Mouse (Mus musculus): ENCODE data around the gene Cetn3.

Gene Cetn3

DNA sequence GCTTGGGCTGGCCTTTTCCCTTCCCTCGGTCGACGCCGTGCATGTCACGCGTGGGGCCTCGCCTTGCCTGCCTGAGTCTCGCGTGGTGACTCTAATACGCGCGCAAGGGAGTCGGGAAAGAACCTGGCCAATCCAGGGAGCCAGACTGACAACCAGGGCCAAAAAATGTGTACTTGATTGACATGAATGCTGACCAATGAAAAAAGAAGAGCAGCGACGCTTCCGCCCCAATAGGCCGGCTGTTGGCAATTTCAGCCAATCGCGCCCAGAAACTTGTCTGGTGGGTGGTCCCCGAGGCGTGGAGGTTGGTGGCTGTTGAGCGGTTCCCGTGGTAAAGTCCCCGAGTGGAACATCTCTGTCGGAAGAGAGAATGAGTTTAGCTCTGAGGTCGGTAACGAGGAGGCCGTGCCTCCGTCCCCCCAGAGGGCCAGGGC, at the start of gene Cetn3:
Gene Cetn3, plus strand, starts transcription at position 107 of the 434 bp plus-strand sequence.
- peak; percentile 89 to 92 for DNase-seq (ENCODE audit: low spot score in 2 of 2)

DNA sequence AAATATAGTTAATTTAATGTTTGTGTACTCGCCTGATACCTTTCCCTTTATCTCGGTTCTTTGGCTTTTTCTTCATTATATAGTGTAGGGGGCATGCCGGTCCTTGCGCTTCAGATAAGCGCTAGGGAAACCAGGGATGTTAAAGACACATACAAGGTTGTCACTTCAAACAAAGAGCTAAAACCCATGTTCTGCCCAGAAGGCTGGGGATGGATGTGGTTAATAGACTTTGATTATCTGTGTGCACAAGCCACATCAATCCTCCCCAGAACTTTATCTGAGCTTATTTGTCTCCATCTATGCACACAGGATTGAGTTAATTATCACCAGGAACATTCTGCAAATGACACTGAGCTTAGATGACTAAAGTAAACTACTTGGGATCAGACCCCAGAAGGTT, 46.3 kb upstream of the Cetn3 start:
- no peak for DNase-seq (ENCODE audit: low spot score in 2 of 2)

DNA sequence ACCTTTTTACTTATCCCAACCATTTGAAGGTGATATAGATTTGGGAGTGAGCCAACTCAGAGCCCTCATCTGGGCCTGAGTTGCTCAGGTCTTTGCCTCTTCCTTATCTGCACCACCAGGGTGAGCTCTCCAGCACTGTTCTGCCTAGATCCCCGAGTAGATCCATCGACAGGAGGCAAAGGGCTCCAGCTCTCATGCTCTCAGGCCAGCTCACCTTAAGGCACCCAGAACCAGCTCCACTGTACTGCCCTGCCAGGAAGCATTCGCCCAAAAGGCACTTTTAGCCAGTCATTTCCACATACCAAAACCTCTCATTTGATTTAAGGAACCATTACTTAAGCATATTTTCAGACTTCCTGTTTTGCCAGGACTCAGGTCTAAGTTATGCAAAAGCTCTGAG, 42.0 kb upstream of the Cetn3 start:
- DNase-seq (ENCODE audit: low spot score in 2 of 2) = no peak

DNA sequence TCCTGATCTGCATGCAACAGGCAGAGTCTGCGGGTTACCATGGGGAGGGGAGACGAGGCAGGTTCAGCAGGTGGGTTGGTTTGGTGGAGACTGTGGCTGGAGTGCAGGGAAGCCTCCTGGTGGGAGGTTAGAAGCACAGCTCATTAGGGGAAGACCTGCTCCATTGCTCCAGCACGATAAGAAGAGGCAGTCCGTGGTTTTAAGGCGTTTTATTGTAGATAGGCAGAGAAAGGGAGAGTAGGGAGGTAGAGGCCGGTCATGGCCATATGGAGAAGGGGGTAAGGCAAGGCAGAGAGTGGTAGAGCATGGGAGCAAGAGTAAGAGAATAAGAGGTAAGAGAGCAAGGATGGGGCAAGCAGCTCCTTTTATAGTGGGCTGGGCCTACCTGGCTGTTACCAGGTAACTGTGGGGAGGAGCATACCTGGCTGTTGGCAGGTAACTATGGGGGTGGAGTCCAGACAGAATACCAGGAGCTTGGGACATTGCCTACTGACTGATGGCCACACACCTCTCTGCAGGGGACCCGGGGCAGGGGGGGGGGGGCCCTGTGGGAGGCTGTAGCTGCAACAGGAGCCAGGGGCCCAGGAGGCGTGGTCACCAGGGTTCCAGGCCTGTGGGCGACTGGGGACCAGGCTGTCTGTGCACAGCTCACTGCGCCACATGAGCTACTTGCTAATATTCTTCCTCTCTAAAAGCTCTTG, 39.3 kb upstream of the Cetn3 start:
- no peak for DNase-seq (ENCODE audit: low spot score in 2 of 2)

DNA sequence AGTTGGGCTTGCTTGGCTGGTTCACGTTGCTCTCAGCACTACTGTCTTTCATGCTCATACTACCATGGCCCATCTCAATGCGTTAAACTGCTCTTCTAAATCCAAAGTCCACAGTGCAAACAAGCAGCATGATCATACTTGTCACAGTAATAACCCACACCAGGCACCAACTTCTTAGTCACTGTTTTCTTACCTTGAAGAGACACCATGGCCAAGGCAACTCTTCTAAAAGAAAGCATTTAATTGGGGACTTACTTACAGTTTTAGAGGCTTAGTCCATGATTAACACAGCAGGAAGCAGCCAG, 38.8 kb upstream of the Cetn3 start:
- DNase-seq (ENCODE audit: low spot score in 2 of 2) = no peak

DNA sequence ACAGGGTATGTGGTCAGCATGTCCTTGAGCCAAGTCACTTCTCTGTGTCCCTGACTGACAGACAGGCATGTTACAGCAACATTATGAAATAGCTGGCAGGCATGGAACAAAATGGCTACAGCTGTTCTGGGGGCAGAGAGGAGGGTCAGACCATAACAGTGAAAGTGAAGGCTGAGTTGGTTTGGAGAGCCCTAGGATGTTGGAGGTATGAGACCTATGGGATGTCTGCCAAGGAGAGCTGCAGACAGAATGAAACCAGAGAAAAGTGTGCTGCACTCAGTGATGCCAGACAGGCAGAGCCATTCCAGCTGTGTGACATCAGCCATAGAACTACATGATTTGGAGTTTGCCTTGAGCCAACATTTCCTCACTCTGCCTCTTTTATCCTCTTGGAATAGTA, 28.0 kb upstream of the Cetn3 start:
- DNase-seq (ENCODE audit: low spot score in 2 of 2) = no peak

DNA sequence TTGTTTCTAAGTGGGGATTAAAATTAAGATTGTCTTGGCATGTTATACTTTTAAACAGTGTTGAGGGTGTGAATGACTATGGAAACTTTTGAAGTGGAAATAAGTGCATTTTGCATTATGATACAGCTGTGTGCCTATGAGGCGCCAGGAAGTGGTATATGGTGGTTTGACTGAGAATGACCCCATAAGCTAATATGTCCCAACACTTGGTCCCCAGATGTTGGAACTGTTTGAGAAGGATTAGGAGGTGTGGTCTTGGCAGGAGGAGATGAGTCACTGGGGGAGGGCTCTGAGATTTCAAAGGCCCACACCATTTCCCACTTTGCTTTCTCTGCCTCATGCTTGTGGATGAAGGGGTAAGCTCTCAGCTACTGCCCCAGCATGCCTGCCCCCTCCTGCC, 27.6 kb upstream of the Cetn3 start:
- no peak for DNase-seq (ENCODE audit: low spot score in 2 of 2)

DNA sequence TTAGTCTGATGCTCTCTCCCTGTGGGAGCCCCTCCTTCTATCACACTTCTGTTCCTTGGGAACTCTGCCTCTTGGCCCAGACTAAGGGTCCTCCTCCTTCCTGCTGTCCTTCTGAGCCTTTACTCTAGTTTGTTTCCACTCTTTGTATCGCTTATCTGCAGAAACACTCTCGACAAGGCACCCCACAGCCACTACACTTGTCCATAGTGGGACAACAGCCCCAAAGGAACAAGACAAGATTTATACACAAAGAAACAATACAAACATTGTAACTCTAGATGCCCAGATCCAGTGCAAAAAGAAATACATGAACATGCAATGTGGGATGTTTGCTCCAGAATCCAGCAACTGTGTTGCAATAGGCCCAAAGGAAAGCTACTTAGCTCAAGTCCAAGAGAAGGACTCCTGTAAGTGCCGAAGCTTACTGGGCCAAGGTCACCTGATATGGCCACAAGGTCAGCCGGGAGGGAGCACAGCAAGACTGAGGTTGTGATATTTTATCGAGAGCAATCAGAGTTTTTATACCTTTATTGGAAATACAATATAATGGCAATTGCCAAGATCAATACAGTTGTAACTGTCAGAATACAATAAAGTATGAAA, 25.7 kb upstream of the Cetn3 start:
- no peak for DNase-seq (ENCODE audit: low spot score in 2 of 2)

DNA sequence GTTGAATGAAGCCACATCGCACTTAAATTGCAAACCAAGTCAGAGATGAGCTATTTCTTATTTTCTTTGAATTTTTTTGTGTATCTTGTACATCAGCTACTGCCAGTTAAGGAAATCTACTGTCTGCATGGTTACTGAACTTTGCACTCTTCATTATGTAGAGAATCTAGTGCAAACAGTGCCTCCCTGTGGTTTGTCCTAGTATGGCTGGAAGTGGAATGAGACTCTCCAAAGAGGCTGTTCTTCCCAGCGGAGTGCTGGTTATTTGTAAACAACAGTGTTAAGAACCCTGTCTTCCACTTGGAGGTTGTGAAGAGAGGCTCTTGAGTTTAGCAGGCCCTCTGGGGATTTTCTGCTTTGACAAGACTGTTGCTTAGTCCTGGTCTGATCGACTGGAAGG, 22.5 kb upstream of the Cetn3 start:
- peak in 1 of 2 experiments; percentile 29 for DNase-seq (ENCODE audit: low spot score in 2 of 2)

DNA sequence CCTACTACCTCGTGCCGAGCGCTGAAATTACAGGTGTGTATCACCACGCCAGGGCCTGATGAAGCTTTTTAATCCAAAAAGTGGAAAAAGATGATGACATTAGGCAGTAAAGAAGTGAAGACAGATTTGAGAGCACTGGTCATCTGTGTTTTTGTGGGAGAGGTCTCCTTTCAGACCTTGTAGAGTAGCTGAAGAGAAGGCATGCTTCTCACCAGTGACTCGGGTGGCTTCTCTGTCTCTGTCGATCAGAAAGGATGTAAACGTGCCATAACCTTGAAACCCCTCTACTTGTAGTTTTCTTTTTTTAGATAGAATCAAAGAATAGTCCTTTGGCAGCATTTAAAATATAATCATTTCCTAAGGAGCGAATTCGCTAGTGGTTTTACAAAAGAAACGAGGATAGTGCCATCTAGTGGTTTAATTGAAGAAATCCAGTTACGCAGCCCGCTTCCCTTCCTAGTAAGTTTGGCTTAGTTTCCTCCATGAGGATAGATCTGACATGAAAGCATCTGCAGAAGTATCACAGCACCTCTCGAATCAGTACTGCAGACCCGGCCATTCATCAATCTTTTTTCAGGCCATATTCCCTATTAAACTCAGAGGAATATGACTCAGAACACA, 21.2 kb upstream of the Cetn3 start:
- peak in 1 of 2 experiments; percentile 21 for DNase-seq (ENCODE audit: low spot score in 2 of 2)

DNA sequence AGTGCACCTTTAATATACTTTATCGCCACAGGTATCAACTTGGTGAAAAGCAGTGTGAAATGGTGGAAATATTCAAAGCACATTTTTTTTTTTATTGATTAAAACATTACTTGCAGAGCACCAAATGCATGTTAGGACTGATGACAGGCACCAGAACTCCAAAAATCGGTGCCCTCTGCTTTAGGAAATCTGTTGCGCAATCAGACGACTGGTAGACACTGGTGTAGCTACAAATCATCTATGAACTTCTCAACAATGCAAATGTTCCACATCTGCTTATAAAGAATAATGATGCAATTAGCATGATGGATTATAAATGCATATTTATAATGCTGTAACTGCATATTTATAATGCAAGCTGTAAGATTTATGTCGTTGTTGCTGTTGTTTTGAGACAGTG, 18.7 kb upstream of the Cetn3 start:
- DNase-seq (ENCODE audit: low spot score in 2 of 2) = no peak

DNA sequence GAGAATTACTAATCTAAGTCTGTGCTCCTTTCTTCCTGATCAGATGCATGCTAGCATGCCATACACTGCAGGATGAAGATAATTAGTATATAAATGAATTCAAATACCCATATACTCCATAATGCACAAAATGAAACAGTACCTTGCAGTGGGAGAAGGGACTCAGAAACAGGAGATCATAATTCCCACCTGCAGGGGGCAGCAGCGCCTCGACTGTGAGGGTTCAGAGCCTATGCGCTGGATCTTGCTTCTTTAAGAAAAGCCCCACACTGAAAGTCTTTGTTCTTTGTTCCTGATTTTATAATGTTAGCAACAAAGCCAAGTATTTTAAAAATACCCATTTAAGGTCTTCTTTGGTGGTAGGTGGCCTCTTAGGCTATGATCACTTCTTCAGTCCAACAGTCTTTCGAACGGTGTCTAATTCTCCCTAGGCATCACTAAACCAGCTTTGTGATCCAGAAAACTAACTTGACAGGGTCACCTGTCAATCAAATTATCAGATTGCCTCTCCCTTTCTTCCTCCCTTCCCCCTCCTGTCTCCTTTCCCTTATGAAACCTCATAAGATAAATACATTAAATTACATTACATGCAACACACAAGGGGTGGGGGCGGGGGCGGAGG, 15.7 kb upstream of the Cetn3 start:
- DNase-seq (ENCODE audit: low spot score in 2 of 2) = peak; percentile 38 to 75

DNA sequence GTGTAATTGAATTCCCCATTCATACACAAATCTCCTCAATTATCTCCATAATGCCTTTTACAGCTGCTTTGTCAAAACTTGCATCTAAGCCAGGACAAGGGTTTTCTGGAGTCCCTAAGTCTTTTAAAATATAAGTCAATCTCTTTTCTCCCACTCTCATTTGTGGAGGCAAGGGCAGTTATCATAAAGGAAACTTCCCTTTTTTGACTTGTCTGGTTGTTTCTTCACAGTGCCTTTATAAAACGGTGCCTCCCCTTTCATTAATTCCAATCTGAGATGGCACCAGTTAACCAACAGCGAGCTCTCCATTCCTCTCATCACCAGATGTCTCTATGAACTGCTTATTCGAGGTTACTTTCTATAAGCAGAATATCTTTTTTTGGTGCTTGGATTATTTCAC, 6.7 kb upstream of the Cetn3 start:
- no peak for DNase-seq (ENCODE audit: low spot score in 2 of 2)

DNA sequence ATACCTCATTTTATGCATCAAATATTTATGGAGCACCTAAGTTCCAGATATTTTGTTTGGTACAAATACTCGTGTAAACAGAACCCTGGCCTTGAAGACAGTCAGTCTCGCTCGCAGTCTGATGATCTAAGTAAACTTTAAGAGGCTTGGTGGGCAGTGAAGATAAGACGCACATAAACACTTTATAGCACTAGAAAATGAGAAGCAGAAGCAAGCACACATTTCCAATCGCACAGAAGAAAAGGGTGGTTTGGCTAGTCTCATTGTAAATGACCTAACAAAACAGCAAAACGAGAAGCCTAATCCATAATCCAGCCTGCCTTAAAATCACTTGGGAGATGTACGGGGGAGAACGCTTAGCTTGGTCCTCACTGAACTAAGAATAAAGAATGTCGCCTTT, 402 bp upstream of the Cetn3 start:
- no peak for DNase-seq (ENCODE audit: low spot score in 2 of 2)

DNA sequence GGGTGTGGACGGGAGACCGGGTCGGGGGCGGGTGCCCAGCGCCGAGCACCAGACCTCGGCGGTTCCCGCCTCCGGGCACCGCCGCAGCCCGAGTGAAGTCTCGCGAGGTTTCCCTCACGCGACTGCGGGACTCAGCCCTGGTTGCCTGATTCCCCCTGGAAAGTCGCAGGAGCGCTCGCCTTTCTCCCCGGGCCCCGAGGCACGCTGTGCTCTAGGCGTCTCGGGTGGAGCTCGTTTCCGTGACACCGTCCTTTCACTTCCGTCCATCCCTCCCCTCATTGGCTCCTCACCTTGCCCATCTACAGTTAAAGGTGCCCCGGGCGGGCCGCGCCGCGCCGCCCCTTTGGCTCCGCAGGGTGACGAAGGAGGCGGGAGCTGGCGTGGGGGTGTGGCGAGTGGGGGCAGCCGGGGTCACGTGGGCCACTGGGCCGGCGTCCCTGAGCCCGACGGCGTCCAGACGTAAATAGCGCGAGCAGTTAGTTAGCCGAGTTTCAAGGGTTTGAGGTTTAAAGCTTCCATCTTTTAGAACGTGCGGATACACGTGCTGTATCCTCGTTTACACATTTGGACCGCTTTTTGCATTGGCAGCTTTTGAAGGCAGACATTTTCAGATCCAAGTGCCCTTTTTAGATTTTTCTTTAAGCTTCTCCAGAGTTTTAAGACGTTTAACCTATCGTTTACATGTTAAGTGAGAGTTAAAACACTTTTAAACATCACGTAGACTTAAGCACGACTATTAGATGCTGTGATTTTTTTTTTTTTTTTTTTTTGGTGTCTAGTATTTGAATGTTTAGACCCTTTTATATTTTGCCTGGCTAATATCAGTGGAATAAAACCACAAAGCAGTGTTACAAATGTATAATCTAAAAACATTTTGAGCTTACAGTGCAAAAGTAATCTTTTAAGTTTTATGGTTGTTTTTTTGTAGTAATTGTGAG, 797 bp downstream of the Cetn3 start:
- DNase-seq (ENCODE audit: low spot score in 2 of 2) = peak; percentile 92 to 94

DNA sequence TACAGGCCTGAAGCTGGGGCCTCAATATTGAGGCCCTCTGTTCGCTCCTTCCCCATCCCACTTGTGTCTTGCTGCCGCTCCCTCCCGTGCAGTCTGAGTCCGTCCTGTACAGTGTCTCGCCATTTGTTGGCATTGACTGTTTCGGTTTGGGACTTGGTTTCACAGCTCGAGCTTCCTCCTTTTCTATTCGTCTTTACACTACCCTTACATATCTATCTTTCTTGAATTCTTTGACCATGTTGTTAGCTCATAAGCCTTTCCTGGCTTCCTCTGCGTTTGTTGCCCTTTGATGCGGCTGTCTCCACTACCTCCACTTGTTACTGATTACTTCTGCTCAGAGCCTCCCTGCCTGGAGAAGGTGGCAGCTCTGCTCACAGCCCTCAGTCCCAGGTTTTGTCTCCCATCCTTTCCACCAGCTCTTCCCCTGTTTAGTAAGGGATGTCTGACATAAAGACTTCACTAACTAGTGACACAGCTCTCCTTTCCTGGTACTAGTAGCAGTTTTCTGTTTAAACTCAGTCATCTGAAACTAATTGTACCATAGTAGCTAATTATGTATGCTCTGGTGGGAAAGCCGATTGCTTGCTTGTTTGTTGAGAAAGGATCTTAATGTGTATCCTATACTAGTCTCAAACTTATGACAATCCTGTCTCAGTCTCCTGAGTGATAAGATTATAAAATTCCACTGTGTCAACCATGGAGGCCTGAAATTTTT, 3.0 kb downstream of the Cetn3 start:
- DNase-seq (ENCODE audit: low spot score in 2 of 2) = no peak

DNA sequence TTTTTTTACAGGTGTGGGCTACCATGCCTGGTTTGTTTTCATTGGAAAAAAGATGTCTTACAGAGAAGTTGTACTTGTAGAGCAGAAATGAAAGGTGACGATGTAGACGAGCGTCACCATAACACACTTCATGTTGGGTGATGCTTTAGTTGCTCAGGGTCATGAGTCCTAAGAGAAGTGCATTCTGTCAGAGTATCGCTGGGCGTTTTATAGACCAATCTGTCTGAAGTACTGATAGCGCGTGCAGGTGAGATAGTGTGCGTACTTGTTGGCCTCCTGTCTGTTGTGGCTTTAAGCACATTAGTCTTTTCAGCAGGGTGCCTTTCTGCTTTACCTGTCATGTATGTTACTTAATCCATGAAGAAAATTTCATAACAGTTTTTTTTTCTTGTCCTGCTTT, 7.3 kb downstream of the Cetn3 start:
- no peak for DNase-seq (ENCODE audit: low spot score in 2 of 2)

DNA sequence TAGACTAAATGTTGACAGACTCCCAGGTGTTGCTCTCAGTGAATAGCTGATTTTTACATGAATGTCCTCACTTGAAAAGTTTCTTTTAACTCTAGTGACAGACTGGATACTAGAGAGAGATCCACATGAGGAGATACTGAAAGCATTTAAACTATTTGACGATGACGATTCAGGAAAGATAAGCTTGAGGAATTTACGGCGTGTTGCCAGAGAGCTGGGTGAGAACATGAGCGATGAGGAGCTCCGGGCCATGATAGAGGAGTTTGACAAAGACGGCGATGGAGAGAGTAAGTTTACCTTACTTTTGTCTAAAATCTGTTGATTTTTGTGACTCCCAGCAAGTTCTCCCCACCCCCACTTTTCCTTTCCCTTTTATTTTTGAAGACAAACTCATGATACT, 9.0 kb downstream of the Cetn3 start:
- DNase-seq (ENCODE audit: low spot score in 2 of 2) = no peak

DNA sequence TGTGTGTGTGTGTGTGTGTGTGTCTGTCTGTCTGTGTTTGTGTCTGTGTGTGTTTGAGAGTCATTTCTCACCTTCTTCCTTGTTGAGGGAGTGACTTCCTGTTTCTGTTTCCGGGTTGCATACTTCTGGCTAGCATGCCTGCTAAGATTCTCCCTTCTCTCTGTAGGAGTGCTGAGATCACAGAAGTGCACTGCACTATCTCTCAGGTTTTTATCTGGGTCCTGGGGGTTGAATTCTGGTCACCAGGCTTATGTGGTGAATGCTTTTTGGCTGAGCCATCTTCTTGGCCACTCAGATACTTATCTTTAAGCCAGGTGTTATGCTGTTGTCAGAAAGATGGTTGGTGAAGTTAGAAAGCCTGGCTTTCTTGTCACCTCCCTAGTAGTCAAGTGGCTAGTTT, 11.0 kb downstream of the Cetn3 start:
- peak in 1 of 2 experiments; percentile 9 for DNase-seq (ENCODE audit: low spot score in 2 of 2)

DNA sequence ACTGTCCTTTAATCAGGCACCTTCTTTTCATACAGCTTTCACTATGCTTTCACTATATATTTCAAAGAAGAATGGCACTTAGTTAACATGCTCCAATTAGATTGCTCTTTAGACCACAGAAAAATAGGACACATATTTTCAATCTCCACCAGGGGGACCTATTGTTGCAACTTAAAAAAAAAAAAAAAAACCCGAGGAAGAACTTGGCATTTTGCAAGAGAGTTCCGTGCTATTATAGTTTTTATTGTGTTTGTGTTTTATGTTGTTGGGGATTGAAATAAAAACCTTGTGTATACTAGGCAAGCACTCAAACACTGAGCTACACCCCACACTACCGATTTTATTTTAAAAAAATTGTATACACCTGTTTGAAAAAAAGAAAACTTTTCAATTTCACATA, 18.2 kb downstream of the Cetn3 start:
- no peak for DNase-seq (ENCODE audit: low spot score in 2 of 2)

DNA sequence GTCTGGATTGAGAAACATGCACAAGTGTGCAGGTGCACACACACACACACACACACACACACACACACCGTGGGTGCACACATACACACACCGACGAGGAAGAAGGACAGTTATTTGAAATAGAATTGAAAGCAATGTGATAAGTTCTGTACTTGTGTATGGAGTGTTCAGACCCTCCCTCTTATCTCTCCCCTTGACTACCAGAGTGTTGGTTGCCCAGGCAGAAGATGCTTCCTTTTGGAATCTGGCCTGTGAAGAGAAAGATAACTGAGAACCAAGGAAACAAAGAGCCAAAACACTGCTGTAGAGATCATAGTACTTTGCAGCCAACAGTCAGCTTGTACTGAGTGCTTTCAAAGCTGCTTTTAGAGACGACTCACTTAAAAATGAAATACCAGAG, 20.8 kb downstream of the Cetn3 start:
- no peak for DNase-seq (ENCODE audit: low spot score in 2 of 2)
